Comparison of ENCODE assay signal across 10 mouse cellular contexts in the genomic region with DNA sequence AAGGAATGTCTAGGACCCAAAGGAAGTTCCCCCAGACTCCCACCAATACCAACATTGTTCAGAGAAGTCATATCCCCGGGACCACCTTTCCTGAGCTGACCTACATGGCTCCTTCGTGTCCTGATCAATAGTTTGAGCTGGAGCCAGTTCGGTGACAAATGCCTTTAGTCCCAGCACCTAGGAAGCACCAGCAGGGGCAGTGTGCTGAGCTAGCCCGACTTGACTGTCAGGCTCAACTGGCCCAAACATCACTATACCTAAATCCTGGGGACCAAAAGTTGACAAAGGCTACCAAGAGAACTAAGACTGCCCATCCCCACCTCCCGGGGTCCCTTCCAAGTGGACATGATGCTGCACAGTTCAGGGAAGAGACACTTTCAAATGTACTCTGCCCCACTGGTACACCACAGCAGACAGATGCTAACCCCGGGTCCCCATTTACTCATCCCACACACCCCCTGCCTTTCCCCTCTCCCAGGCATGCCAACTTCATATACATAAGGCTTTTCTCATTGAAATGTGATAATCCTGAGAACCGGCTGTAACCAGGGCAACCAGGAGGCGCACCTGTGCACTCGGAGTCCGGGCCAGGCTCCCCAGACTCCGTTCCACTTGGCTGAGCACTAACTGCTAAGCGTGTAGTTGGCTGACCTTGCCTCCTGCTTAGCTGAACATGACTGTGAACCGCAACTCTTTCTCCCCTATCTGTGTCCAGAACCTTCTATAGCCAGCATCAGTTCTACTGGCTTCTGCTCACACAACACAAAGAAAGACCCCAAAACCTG.
DNase-seq lines count a peak whose midpoint lies in the region; ATAC-seq and TF ChIP-seq lines count a peak whose summit lies in the region.
"Had no signal": no experiment of that assay in that cellular context is flagged by ENCODE, and none has a peak within 500 bp of the region (broad histone marks: within the 10 kb centered on the region; RNA-seq: fewer than 3 reads in every experiment).

No protein-coding gene starts in this region.

- TF ChIP-seq CTCF in kidney, postnatal 0 days (IDR thresholded peaks at IDR 0.05; ENCODE audit: low read depth), result peak; percentile 25; the same call in 1 of the 2 replicates
- no peak for TF ChIP-seq CTCF in gastrocnemius, adult 2 months (IDR thresholded peaks at IDR 0.05)

- intact Hi-C loops in gastrocnemius, adult 2 months (cut with DNase I), result no loop called here

- 0 out of 2 replicates have a peak, but pooled peaks have one; percentile 27 for ATAC-seq in forebrain, embryonic 13.5 days
- ATAC-seq in forebrain, embryonic 12.5 days (ENCODE audit: low FRiP score), result no peak
- peak; percentile 50; the same call in 1 of the 2 replicates for ATAC-seq in embryonic facial prominence, embryonic 12.5 days (ENCODE audit: insufficient number of reproducible peaks, insufficient read depth, low FRiP score, low TSS enrichment)
- no peak for ATAC-seq in kidney, postnatal 0 days (replicated peaks; ENCODE audit: low FRiP score, low read depth)

- no peak overlapping the region for H3K9ac ChIP-seq in forebrain, embryonic 13.5 days
- H3K9ac ChIP-seq in forebrain, embryonic 12.5 days, result no peak overlapping the region
- H3K9ac ChIP-seq in embryonic facial prominence, embryonic 12.5 days, result no peak overlapping the region
- H3K9ac ChIP-seq in kidney, postnatal 0 days (ENCODE audit: low read depth, low read length), result no peak overlapping the region
- H3K9ac ChIP-seq: liver, embryonic 15.5 days had no signal

- H3K27ac ChIP-seq in forebrain, embryonic 13.5 days, result no peak overlapping the region
- no peak overlapping the region for H3K27ac ChIP-seq in forebrain, embryonic 12.5 days
- no peak overlapping the region for H3K27ac ChIP-seq in embryonic facial prominence, embryonic 12.5 days
- H3K27ac ChIP-seq in kidney, postnatal 0 days, result no peak overlapping the region
- H3K27ac ChIP-seq in gastrocnemius, adult 2 months, result no peak overlapping the region
- H3K27ac ChIP-seq: liver, embryonic 15.5 days had no signal

- H3K9me3 ChIP-seq in forebrain, embryonic 13.5 days (replicated peaks), result no peaks in the 10 kb centered on the region
- no peaks in the 10 kb centered on the region for H3K9me3 ChIP-seq in forebrain, embryonic 12.5 days
- no peaks in the 10 kb centered on the region for H3K9me3 ChIP-seq in embryonic facial prominence, embryonic 12.5 days
- H3K9me3 ChIP-seq in kidney, postnatal 0 days (replicated peaks; ENCODE audit: low read length), result no peaks in the 10 kb centered on the region
- H3K9me3 ChIP-seq: liver, embryonic 15.5 days had no signal

- H3K27me3 ChIP-seq in forebrain, embryonic 13.5 days, result no peaks in the 10 kb centered on the region
- peaks cover 14% of the 10 kb centered on the region; the same call in 1 of the 2 replicates for H3K27me3 ChIP-seq in forebrain, embryonic 12.5 days
- no peaks in the 10 kb centered on the region for H3K27me3 ChIP-seq in embryonic facial prominence, embryonic 12.5 days
- no peaks in the 10 kb centered on the region for H3K27me3 ChIP-seq in kidney, postnatal 0 days (ENCODE audit: insufficient read depth, low read length)
- H3K27me3 ChIP-seq: liver, embryonic 15.5 days had no signal

- H3K4me1 ChIP-seq in forebrain, embryonic 13.5 days, result peaks cover 28% of the 10 kb centered on the region
- H3K4me1 ChIP-seq in forebrain, embryonic 12.5 days, result peaks cover 32% of the 10 kb centered on the region
- peaks cover 16% of the 10 kb centered on the region for H3K4me1 ChIP-seq in embryonic facial prominence, embryonic 12.5 days
- H3K4me1 ChIP-seq in kidney, postnatal 0 days (replicated peaks; ENCODE audit: insufficient read depth, low read length), result no peaks in the 10 kb centered on the region; the same call in 1 of the 2 replicates
- H3K4me1 ChIP-seq: liver, embryonic 15.5 days had no signal

- no peaks in the 10 kb centered on the region for H3K36me3 ChIP-seq in forebrain, embryonic 13.5 days (ENCODE audit: poor library complexity, severe bottlenecking)
- no peaks in the 10 kb centered on the region for H3K36me3 ChIP-seq in forebrain, embryonic 12.5 days (replicated peaks)
- no peaks in the 10 kb centered on the region for H3K36me3 ChIP-seq in embryonic facial prominence, embryonic 12.5 days
- H3K36me3 ChIP-seq in kidney, postnatal 0 days (ENCODE audit: insufficient read depth, low read length), result no peaks in the 10 kb centered on the region
- H3K36me3 ChIP-seq: liver, embryonic 15.5 days had no signal

- H3K4me2 ChIP-seq in forebrain, embryonic 13.5 days, result no peak overlapping the region
- no peak overlapping the region for H3K4me2 ChIP-seq in forebrain, embryonic 12.5 days
- H3K4me2 ChIP-seq in embryonic facial prominence, embryonic 12.5 days (replicated peaks), result no peak overlapping the region
- H3K4me2 ChIP-seq in kidney, postnatal 0 days (ENCODE audit: low read length), result no peak overlapping the region
- H3K4me2 ChIP-seq: liver, embryonic 15.5 days had no signal

- H3K4me3 ChIP-seq in forebrain, embryonic 13.5 days, result no peak overlapping the region
- H3K4me3 ChIP-seq in forebrain, embryonic 12.5 days (replicated peaks), result no peak overlapping the region
- no peak overlapping the region for H3K4me3 ChIP-seq in embryonic facial prominence, embryonic 12.5 days
- H3K4me3 ChIP-seq in kidney, postnatal 0 days (replicated peaks; ENCODE audit: low read depth, low read length), result no peak overlapping the region
- no peak overlapping the region for H3K4me3 ChIP-seq in gastrocnemius, adult 2 months
- H3K4me3 ChIP-seq: liver, embryonic 15.5 days had no signal

- WGBS in forebrain, embryonic 13.5 days, result 8% methylated on average over 13 of the region's 13 CpGs
- 12% methylated on average over 13 of the region's 13 CpGs for WGBS in forebrain, embryonic 12.5 days
- WGBS in embryonic facial prominence, embryonic 12.5 days, result 19% methylated on average over 13 of the region's 13 CpGs
- whole genome bisulfite sequencing in kidney, postnatal 0 days, result 20% methylated on average over 13 of the region's 13 CpGs

- DNase-seq in brain, adult 2 months (ENCODE audit: low read depth, low spot score), result peak; percentile 87
- DNase-seq in kidney, postnatal 0 days (ENCODE audit: low spot score), result peak; percentile 51
- DNase-seq in gastrocnemius, adult 2 months, result no peak
- no peak for DNase-seq in urinary bladder, postnatal 14 days (ENCODE audit: low spot score)
- DNase-seq in MN1 (ENCODE audit: low spot score), result no peak
- DNase-seq: heart, adult 18-20 months had no signal

Comparison
In these comparisons a context has a peak if more than half of its experiments do, and no peak if none do; other contexts are left out.
1. ATAC-seq: peak in forebrain, embryonic 13.5 days (single experiment) and embryonic facial prominence, embryonic 12.5 days (single experiment); none in forebrain, embryonic 12.5 days (single experiment) and kidney, postnatal 0 days (single experiment).
2. DNase-seq: peak in brain, adult 2 months (single experiment) and kidney, postnatal 0 days (single experiment); none in gastrocnemius, adult 2 months (single experiment), urinary bladder, postnatal 14 days (single experiment) and MN1 (single experiment).